Mouse (Mus musculus) cerebellum, adult 2 months (tissue): ENCODE measurements around the gene Trhde.

Experiments used
- CTCF ChIP-seq: fragments of 200-500 bp; IDR thresholded peaks from 2 replicates; pipeline ENCODE4 v1.5.1; 2011; ENCODE audit warnings: low read depth, mild to moderate bottlenecking, control low read depth, low read length, moderate library complexity, borderline replicate concordance; ENCODE audit not compliant: insufficient read depth
- POLR2A ChIP-seq: fragments of 200-500 bp; IDR thresholded peaks from 2 replicates; pipeline ENCODE4 v1.6.1; 2011; ENCODE audit warnings: low read length, control low read depth, borderline replicate concordance; ENCODE audit not compliant: insufficient read depth

DNA sequence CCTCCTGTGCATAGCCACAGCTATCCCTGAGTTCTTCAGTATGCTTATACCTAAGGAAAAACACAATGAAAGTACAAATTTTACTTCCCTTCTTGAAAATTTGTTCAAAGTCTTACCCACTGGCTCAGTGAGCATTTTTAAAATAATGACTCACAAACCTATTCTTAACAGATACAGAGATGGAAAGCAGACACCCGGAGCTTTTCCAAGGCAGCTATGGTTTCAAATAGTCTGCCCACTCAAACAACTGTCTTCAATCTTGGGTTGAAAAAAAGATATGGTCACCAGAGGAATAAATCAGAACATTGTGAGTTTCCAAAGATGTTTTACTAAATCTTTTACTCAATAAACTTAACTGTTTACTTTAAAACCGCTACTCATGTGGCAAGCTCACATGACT is 64.5 kb downstream of the Trhde start:
- TF ChIP-seq CTCF = no peak
- no peak for TF ChIP-seq POLR2A
